Comparison of ENCODE assay signal across 8 mouse cellular contexts in the genomic region with DNA sequence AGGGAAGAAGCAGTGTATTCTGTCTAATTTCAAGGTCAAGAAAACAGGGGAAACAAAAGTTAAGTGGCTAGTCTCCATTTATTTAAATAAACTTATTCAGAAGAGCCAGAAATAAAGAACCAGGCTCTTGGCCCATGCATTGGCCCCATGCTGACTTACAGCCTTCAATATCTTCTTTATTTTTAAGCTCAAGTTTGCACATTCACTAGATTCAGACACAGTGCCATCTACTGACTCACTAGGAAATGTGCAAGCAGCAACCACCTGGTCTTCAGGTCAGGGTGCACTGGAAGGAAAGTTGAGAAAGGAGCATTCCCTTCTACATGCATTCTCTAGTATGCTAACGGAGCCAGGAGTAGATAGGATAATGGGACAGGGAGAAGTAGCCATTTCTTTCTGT.
DNase-seq lines count a peak whose midpoint lies in the region; ATAC-seq lines count a peak whose summit lies in the region.

No protein-coding gene starts in this region.

- H3K36me3 ChIP-seq in neural tube, embryonic 11.5 days (ENCODE audit: control insufficient read depth, insufficient read depth, low read length): no peaks in the 10 kb centered on the region

- DNase-seq in CD4-positive, CD25-positive, alpha-beta regulatory T cell, adult 2 months (ENCODE audit: low read depth, low spot score): peak; percentile 1
- peak; percentile 28 for DNase-seq in neural tube, embryonic 11.5 days (ENCODE audit: low spot score)
- DNase-seq in neural tube, embryonic 10.5 days (ENCODE audit: extremely low spot score, low spot score): no peak
- peak; percentile 17 for DNase-seq in gonadal fat pad, adult 2 months (ENCODE audit: low read depth)
- peak; percentile 10 to 15 for DNase-seq in left cerebral cortex, postnatal 36 days (ENCODE audit: low spot score in 2 of 2)

- no peaks in the 10 kb centered on the region for H3K9me3 ChIP-seq in neural tube, embryonic 11.5 days (ENCODE audit: control insufficient read depth, low read length)

- H3K4me3 ChIP-seq in neural tube, embryonic 11.5 days (ENCODE audit: low read depth, low read length): no peak overlapping the region

- intact Hi-C loops in left cerebral cortex, postnatal 36 days (cut with DNase I): loop anchor here (10.0 kb wide), 1 partner anchor 1100 kb away; no protein-coding TSS in a partner anchor

- H3K27me3 ChIP-seq in neural tube, embryonic 11.5 days (ENCODE audit: control insufficient read depth, insufficient read depth, low read length): no peaks in the 10 kb centered on the region

- no peak overlapping the region for H3K4me2 ChIP-seq in neural tube, embryonic 11.5 days (ENCODE audit: low read depth)

- no peaks in the 10 kb centered on the region for H3K4me1 ChIP-seq in neural tube, embryonic 11.5 days (ENCODE audit: control insufficient read depth, insufficient read depth, low read length)

- ATAC-seq in CD4-positive, CD25-positive, alpha-beta regulatory T cell, adult 4 months: no peak
- peak; percentile 59; the same call in 1 of the 2 replicates for ATAC-seq in neural tube, embryonic 11.5 days (ENCODE audit: insufficient read depth, low FRiP score, low TSS enrichment)
- no peak for ATAC-seq in granulocyte monocyte progenitor cell, adult 5-6 weeks (replicated peaks; ENCODE audit: poor library complexity, severe bottlenecking)
- no peak for ATAC-seq in erythroid progenitor cell, adult 5-6 weeks (replicated peaks; ENCODE audit: low FRiP score, poor library complexity, severe bottlenecking)

- 36% methylated on average over 1 of the region's 1 CpGs for WGBS in neural tube, embryonic 11.5 days

- H3K27ac ChIP-seq in neural tube, embryonic 11.5 days (ENCODE audit: low read depth, low read length): no peak overlapping the region

- H3K9ac ChIP-seq in neural tube, embryonic 11.5 days (ENCODE audit: low read length): no peak overlapping the region
